Mouse (Mus musculus) stomach, postnatal 0 days (tissue): ENCODE measurements around the gene Pomc.

ENCODE experiments used
- CTCF ChIP-seq: IDR thresholded peaks from 2 replicates; pipeline ENCODE4 v1.5.1; 2016; ENCODE audit warnings: antibody characterized with exemption, low read depth, mild to moderate bottlenecking, moderate library complexity
- EP300 ChIP-seq: optimal IDR thresholded peaks from 2 replicates; pipeline ENCODE3; 2016; ENCODE audit warnings: antibody characterized with exemption

DNA sequence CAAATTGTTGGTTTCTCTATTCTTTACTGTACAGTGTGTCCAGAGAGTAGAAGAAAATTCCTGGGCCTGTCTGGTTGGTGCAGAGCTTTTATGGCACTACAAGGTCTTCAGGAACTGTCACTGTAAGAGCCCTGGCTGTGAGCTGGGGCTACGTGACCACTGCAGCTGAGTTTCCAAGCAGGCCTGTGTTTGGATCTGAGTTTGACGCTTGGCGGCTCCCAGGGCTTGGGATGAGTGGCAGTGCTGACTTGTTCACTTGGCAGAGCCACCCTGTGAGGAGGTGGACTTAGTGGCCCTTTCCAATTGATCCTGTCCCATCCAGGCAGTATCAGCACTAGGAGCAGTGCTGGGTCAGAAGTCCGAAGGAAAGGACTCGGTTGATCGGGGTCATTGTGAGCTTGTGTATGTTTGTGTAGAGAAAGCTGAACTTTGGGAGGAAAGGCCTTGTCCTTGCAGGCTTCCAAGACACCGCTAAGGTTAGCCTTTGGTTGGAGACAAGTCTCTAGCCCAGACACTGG lies 42.9 kb upstream of the Pomc start:
- TF ChIP-seq CTCF (no peak), EP300 (no peak)
